Mouse (Mus musculus): ENCODE data around the gene Olfr550.

GRCm38 (mm10) chr7:102591786-102592185, 20.5 kb downstream of the Olfr550 start, which contains the start of gene Olfr551:
- TF ChIP-seq CTCF (IDR thresholded peaks at IDR 0.05; ENCODE audit: low read depth, low read length) (no peak), POLR2A (IDR thresholded peaks at IDR 0.05; ENCODE audit: insufficient read depth, low read length) (no peak)

Measured in ES-Bruce4 (cell line).